Mouse (Mus musculus) mesoderm, embryonic 11.5 days (tissue): ENCODE data around the gene Aak1.

Experiments
- DNase-seq: peaks from one replicate; pipeline ENCODE4 v3.0.0-alpha.2; 2012; ENCODE audit warnings: low read depth, low spot score

Aak1 gene

DNA sequence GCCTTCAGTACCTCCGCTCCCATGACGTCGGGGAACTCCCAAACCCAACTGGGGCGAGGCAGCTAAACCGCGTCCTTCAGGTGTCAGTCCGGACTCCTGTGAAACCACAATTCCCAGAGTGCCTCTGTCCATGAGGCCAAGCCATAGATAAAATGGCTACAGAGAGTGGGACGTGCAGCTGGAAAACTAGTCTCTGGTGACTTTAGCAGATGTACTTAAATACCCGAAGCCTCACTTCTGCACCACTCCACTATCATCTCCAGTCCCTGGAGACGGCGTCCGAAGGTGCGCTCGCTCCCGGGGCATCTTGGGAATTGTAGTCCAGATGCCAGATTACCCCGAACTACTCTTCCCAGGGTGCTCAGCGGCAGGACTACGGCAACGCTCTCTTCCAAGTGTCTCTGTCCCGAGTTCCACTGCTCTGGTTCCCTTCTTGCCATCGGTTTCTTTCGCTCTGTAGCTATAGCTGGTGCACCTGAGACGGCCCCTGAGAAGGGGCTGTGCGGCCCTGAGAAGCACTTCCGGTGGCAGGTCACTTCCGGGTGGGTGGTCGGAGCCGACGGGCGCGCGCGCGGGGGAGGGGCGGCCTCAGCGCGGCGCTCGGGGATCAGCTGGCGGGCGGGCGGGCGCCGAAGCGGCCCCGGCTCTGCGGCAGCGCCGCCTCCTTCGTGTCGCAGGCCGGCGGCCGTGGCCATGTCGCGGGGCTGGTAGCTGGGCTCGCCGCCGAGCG lies at the start of gene Aak1:
Aak1 (plus strand) TSS at position 603 of the 730 bp plus-strand sequence.
- peak; percentile 91 for DNase-seq

DNA sequence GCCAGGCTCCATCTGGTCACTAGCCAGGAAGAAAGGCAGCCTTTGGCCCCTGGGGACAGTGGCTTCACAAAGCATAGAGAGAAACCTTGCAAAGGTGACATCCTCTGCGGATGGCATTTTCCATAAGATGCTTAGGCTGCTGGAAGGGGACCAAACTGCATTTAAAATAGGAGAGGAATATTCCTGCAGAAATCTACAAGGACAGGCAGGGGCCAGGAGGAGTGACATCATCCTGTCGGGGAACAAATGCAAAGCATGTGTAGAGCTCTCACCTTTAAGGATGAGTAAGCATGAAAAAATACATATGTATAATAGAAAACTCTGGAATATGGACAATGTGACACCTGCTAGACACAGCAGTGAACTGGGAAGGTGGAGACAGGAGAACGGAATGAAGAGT lies 48.9 kb upstream of the Aak1 start:
- DNase-seq: no peak

GRCm38 (mm10) chr6:86801431-86801830 lies 47.9 kb upstream of the Aak1 start:
- DNase-seq: no peak

DNA sequence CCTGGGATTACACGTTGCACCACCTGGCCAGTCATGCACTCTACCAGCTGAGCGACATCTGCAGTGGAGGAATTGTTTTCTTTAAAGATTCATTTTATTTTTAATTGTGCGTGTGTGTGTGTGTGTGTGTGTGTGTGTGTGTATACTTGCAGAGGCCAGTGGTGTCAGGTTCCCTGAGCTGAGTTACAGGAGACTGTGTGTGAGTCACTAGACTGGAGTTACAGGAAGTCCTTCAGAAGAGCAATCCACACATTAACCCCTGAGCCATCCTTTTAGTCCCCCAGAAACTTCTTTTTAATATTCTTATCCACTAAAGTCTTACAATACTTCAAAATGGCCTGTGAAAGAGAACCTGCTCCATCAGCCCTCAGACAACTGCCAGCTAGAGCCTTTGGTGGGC lies 44.7 kb upstream of the Aak1 start:
- DNase-seq: no peak

GRCm38 (mm10) chr6:86806455-86807086 lies 42.7 kb upstream of the Aak1 start:
- DNase-seq: peak; percentile 66

DNA sequence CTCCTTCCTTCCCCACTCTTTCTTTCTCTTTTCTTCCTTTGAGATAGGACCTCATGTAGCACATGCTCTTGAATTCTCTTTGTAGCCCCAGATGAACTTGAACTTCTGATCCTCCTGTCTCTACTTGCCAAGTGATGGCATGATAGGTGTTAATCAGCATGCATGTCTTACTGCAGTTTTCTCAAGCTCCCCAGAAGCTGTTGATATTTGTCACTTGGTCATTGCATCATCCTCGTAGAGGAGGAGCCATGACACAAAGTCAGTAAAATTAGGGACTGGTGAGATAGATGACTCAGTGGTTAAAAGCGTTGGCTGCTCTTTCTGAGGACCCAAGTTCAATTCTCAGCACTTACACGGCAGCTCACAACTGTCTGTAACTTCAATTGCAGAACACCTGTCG lies 36.4 kb upstream of the Aak1 start:
- DNase-seq: no peak

GRCm38 (mm10) chr6:86813341-86813740 lies 36.0 kb upstream of the Aak1 start:
- no peak for DNase-seq

- DNase-seq: no peak
Measured at GRCm38 (mm10) chr6:86814926-86815325, 34.4 kb upstream of the Aak1 start.

DNA sequence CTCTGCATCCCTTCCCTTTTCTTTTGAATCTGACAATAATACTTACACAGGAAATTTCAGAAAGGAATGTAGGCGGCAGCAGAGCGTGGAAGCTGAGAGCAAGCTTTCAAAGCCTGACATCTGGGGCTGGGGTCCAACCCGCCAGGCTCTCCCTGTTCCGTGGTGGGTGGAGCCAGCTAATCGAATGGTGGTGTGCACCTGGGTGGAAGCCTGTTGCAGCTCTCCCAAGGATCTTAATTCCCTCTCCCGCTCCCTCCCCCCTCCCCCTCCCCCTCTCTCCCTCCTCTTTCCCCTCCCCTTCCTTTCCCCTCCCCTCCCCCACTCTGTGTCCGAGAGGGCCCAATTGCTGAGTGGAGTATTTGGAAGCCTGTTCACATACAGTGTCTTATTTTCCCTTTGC lies 33.9 kb upstream of the Aak1 start:
- DNase-seq: no peak

- peak; percentile 76 for DNase-seq
Measured at GRCm38 (mm10) chr6:86816586-86816985, 32.7 kb upstream of the Aak1 start.

GRCm38 (mm10) chr6:86818914-86819313 lies 30.4 kb upstream of the Aak1 start:
- no peak for DNase-seq

- DNase-seq: no peak
Measured at GRCm38 (mm10) chr6:86819926-86820325, 29.4 kb upstream of the Aak1 start.

DNA sequence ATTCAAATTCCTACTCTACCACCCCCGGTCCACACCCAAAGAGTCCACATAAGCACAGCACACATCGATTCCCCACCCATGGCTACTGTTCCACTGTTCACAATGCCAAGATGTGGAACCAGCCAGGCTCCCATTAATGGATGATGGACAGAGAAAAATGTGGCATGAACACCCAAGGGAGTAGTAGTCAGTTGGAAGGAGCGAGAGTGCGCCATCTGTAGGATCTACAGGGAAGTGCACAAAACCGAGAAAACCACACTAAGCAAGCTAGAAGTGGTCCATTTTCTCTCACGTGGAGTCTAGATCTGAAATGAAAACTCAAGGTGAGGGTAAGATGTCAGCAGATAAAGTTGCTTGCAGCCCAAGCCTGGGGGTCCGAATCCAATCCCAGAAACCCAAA lies 28.6 kb upstream of the Aak1 start:
- DNase-seq: peak; percentile 45

DNA sequence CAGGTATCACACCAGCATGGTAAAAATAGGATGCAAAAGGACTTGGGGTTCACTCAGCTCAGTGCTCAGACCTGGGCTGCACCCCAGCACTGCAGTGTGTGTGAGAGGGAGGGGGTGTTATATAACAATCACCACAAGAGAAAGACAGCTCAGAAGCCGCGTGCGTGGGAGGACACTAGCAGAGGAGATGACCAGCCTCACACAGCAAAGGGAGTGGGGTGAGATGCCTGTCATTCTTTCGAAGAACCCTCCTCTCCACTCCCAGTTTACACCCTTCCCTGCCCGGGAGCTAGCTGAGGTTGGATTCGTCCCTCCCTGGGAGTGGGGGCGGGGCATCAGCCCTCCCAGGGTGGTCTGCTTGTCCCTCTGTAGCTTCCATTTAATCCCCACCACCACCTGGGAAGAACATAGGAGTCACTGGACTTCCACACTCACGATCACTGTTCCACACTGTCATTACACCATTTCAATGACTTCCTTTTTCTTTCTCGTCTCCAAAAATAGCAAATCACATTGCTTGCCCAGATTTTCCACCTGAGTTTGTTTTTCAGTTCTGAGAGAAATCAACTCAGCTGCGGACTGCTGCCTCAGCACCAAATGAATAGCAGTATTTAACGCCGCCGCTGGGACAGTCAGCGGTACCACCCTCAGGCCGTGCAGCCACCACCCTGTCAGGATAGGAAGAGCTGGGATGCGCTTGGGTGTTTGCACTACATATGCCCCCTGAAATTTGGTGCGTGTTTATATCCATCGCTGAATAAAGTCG lies 26.8 kb upstream of the Aak1 start:
- DNase-seq: peak; percentile 45

- DNase-seq: no peak
Measured at GRCm38 (mm10) chr6:86823051-86823431, 26.3 kb upstream of the Aak1 start.

GRCm38 (mm10) chr6:86823824-86824223 lies 25.5 kb upstream of the Aak1 start:
- no peak for DNase-seq

DNA sequence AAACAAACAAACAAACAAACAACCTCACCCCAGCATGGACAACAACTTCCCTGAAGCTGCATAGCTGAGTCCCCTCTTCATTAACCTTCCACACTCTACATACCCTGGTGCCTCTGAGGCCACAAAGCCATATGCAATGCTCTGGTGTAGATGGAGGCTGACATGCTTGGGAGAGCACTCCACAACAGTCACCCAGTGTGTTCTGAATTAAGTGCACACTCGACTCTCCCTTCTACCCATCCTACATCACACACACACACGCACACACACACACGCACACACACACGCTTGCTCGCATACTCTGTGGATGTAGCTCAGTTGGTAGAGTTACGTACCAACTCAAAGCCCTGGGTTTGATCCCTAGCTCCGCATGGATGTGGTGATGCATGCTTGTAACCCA lies 24.9 kb upstream of the Aak1 start:
- DNase-seq: no peak

DNA sequence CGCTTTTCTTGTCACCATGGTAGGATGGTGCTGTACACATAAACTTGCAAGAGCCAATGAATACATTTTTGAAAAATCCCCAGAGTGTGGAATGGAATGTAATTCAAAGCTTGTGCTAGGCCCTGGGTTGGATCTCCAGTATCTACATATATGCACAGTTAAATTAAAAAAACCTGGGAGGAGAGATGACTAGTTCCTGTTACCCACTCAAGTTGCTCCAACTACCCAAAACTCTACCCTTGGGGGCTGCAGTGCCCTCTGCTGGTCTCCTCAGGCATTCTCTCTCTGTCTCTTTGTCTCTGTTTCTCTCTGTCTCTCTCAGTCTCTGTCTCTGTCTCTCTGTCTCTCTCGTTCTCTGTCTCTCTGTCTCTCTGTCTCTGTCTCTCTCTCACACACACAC lies 21.9 kb upstream of the Aak1 start:
- DNase-seq: no peak

GRCm38 (mm10) chr6:86829768-86830167 lies 19.5 kb upstream of the Aak1 start:
- DNase-seq: no peak

DNA sequence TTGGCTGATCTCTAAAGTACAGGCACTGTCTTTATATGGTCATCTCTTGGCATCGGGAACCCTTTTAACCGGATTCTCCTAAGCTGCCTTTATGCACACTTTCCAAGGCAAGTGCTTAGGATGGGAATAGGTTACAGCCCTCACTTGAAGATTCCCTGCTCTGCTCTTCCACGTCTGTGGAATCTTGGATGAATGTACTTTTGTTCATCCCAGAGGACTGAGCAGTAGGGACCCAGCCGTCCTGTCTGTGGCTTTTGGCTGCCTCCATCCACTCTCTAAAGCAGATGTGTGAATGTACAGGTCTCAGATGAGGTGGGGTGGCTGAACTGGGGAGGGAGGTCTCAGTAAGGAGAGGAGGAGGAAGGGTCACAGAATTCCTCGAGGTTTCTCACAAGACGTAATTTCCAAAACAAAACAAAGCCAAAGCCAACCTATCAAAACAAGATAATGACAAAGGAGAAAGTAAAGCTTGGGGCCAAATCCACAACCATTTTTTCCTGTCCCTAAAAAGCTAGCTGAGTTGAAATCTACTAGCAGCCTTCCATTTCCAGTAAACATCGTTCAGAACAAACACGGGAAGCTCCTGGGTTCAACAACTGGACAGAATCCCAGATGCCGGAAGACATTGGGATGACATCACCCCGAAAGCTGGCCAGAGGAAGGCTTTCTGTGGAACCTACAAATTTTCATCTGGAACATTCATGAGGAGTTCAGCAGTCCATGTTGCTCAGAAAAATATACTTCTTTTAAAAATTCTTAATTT lies 18.4 kb upstream of the Aak1 start:
- no peak for DNase-seq

DNA sequence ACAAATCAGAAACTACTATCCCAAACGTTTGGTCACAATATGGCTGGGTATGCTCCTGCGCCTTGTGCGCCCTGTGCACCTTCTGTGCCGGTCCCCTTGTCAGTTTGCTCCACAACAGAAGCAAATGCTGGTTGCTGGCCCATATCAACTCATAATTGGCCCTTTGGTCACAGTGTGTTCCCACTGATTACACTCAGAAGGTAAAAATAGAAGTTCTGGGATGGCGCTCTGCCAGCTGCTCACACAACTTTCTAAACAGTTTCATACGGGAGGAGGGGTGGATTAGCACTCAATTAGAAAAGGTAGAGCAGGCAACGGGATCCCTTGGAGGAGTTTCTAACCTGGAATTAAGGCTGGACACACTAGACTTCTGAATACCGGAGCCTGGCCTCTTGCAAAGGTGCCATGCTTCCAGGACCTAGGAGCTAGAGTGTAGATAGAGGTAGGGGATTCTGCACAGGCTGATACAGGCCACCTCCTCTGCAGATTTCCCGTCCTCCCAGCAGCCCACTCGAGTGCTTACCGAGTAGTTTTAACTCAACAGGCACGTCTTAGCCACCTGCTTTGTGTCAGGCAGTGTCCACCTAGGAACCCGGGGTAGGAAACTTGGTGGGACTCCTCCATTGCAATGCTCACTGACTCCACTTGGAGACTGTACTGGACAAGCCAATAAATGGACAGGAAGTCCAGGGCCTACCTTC lies 16.4 kb upstream of the Aak1 start:
- no peak for DNase-seq
